Mouse (Mus musculus) forebrain, embryonic 14.5 days (tissue): ENCODE measurements at regions not wholly inside any gene's neighbourhood (a gene's known extent, or its start where the extent isn't known, plus 50 kb on each side); places are given as distances from the start of the nearest gene placed in this dataset.
A peak's percentile ranks its signal among the peaks of the same experiment; 100 is the strongest.

ENCODE experiments used
- ATAC-seq: fragments of 200-750 bp; cut with Nextera tagmentation; 2 replicates; pipeline ENCODE4 v1.8.0; 2017; ENCODE audit warnings: mild to moderate bottlenecking, moderate library complexity
- DNase-seq: peaks from one replicate; pipeline ENCODE4 v3.0.0-alpha.2; 2015; ENCODE audit warnings: low spot score
- H3K27ac ChIP-seq: fragments of 300-500 bp; sonication (generic); 2 replicates; pipeline ENCODE4 v1.5.1; 2014; ENCODE audit warnings: low read depth, mild to moderate bottlenecking, control low read depth, low read length, moderate library complexity
- H3K27me3 ChIP-seq: fragments of 300-500 bp; sonication (generic); replicated peaks from 2 replicates; pipeline ENCODE4 v1.6.1; 2014; ENCODE audit warnings: low read length, control low read depth, mixed read lengths; ENCODE audit not compliant: control insufficient read depth, insufficient read depth
- H3K36me3 ChIP-seq: fragments of 300-500 bp; sonication (generic); 2 replicates; pipeline ENCODE4 v1.6.1; 2014; ENCODE audit warnings: low read length, control low read depth; ENCODE audit not compliant: control insufficient read depth, insufficient read depth
- H3K4me1 ChIP-seq: fragments of 300-500 bp; sonication (generic); 2 replicates; pipeline ENCODE4 v1.6.1; 2014; ENCODE audit warnings: antibody characterized with exemption, low read length, control low read depth; ENCODE audit not compliant: control insufficient read depth, insufficient read depth
- H3K4me2 ChIP-seq: fragments of 300-500 bp; sonication (generic); 2 replicates; pipeline ENCODE4 v1.6.1; 2014; ENCODE audit warnings: mild to moderate bottlenecking, control low read depth, low read length
- H3K4me3 ChIP-seq: fragments of 300-500 bp; sonication (generic); 2 replicates; pipeline ENCODE4 v1.5.1; 2014; ENCODE audit warnings: low read depth, low read length, control low read depth
- H3K9ac ChIP-seq: fragments of 300-500 bp; sonication (generic); 2 replicates; pipeline ENCODE4 v1.6.1; 2014; ENCODE audit warnings: mild to moderate bottlenecking, low read length, control low read depth, moderate library complexity
- H3K9me3 ChIP-seq: fragments of 300-500 bp; sonication (generic); replicated peaks from 2 replicates; pipeline ENCODE4 v1.6.1; 2016; ENCODE audit warnings: low read length, control low read depth, mixed read lengths; ENCODE audit not compliant: control insufficient read depth
- WGBS: fragments of 180-500 bp; shearing (Covaris S2); extraction: QIAGEN DNeasy Blood & Tissue Kit; methylation state at CpG from one replicate; pipeline ENCODE4 v1.1.7; 2014; 5-methylcytosine and 5-hydroxymethylcytosine counted together

GRCm38 (mm10) chr3:41164736-41165135 is 81.9 kb upstream of the Pgrmc2 start:
- 84% methylated on average over 7 of the region's 7 CpGs for WGBS
- ATAC-seq = no peak
- Histone ChIP-seq H3K27me3 (no peaks in the 10 kb centered on the region), H3K4me3 (no peak overlapping the region), H3K4me1 (no peaks in the 10 kb centered on the region), H3K36me3 (no peaks in the 10 kb centered on the region), H3K4me2 (no peak overlapping the region), H3K27ac (no peak overlapping the region), H3K9ac (no peak overlapping the region), H3K9me3 (no peaks in the 10 kb centered on the region; the same call in 1 of the 2 replicates)
- no peak for DNase-seq

GRCm38 (mm10) chr3:41163767-41164166 is 80.9 kb upstream of the Pgrmc2 start:
- H3K4me2 ChIP-seq = no peak overlapping the region
- DNase-seq = no peak
- no peak overlapping the region for H3K4me3 ChIP-seq
- WGBS = 90% methylated on average over 3 of the region's 3 CpGs
- H3K27me3 ChIP-seq = no peaks in the 10 kb centered on the region
- no peaks in the 10 kb centered on the region; the same call in 1 of the 2 replicates for H3K9me3 ChIP-seq
- H3K4me1 ChIP-seq = no peaks in the 10 kb centered on the region
- no peak overlapping the region for H3K9ac ChIP-seq
- no peak for ATAC-seq
- no peak overlapping the region for H3K27ac ChIP-seq
- H3K36me3 ChIP-seq = no peaks in the 10 kb centered on the region

DNA sequence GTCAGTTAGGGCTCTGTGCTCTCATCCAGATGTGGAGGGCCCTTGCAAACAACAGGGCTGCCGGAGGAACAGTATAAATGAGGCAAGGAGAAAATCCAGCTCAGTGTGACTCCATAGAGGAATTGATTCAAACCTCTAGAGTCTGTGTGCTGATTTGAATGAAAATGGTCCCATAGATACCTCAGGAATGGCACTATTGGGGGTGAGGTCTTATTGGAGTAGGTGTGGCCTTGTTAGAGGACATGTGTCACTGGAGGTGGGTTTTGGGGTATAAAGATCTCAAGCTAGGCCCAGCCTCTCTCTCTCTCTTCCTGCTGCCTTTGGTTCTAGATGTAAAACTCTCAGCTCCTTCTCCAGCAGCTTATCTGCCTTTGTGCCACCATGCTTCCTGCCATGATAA is 79.7 kb upstream of the Pgrmc2 start:
- WGBS = 63% methylated on average over 1 of the region's 1 CpGs
- Histone ChIP-seq H3K4me2 (no peak overlapping the region), H3K9ac (no peak overlapping the region), H3K36me3 (no peaks in the 10 kb centered on the region), H3K9me3 (no peaks in the 10 kb centered on the region), H3K4me1 (no peaks in the 10 kb centered on the region), H3K27me3 (no peaks in the 10 kb centered on the region), H3K27ac (no peak overlapping the region), H3K4me3 (no peak overlapping the region)
- DNase-seq (no peak), ATAC-seq (no peak)

DNA sequence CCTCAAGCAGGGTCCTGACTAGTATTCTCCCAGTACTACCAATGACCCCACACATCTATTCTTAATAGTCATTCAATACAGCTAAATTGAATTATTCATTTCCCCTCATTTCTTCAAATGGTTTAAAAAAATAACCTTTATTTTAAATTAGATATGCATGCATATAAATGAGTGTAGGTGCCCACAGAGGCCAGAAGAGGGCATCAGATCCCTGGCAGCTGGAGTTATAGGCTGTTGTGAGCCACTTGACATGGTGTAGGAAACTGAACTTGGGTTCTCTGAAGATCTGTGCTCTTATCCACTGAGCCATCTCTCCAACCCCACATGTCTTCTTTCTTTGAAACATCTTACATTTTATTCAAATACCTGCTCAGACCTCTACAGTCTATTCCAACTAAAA is 77.8 kb upstream of the Pgrmc2 start:
- Histone ChIP-seq H3K4me1 (no peaks in the 10 kb centered on the region), H3K4me3 (no peak overlapping the region), H3K9me3 (no peaks in the 10 kb centered on the region), H3K27me3 (no peaks in the 10 kb centered on the region), H3K9ac (no peak overlapping the region), H3K27ac (no peak overlapping the region), H3K4me2 (no peak overlapping the region), H3K36me3 (no peaks in the 10 kb centered on the region)
- ATAC-seq (no peak), DNase-seq (no peak)

DNA sequence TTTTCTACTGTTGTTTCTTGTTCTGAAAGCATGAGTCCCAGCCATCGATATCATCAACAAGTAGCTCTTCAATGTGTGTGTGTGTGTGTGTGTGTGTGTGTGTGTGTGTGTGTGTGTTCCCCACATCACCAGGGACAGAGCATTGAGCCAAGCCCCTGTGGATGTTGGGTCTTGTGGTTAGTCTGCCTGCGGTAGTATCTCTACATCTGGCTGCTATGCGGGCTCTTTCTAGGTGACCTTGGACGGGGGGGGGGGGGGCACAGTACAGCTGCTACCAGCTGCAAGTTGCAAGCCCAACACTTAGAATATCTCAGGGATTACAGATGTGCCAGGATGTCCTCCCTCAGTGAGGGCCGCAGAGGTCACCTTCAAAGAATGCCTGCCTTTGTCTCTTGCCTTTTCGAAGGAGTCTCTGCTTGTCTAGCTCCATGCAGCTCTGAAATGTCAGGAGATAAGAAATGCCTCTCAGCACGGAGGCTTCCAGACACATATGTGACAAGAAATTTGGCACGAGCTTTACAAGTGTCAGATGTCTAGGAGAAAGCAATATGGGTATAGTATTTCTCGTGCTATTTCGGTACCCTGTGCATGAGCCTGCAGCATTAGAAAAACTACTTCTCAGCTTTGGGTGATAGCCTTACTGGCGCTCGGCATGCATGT is 75.6 kb upstream of the Pgrmc2 start:
- H3K4me3 ChIP-seq = no peak overlapping the region
- no peak overlapping the region for H3K9ac ChIP-seq
- ATAC-seq (peak; percentile 44; the same call in 1 of the 2 replicates), DNase-seq (peak; percentile 65)
- H3K27me3 ChIP-seq = no peaks in the 10 kb centered on the region
- no peaks in the 10 kb centered on the region for H3K36me3 ChIP-seq
- H3K4me2 ChIP-seq = no peak overlapping the region
- 81% methylated on average over 12 of the region's 12 CpGs for WGBS
- H3K27ac ChIP-seq = no peak overlapping the region
- no peaks in the 10 kb centered on the region for H3K9me3 ChIP-seq
- no peaks in the 10 kb centered on the region for H3K4me1 ChIP-seq

GRCm38 (mm10) chr3:41157428-41157827 is 74.6 kb upstream of the Pgrmc2 start:
- ATAC-seq (no peak), DNase-seq (no peak)
- H3K27ac ChIP-seq = no peak overlapping the region
- no peaks in the 10 kb centered on the region for H3K36me3 ChIP-seq
- no peak overlapping the region for H3K9ac ChIP-seq
- H3K27me3 ChIP-seq = no peaks in the 10 kb centered on the region
- H3K4me3 ChIP-seq = no peak overlapping the region
- H3K4me2 ChIP-seq = no peak overlapping the region
- no peaks in the 10 kb centered on the region for H3K4me1 ChIP-seq
- no peaks in the 10 kb centered on the region for H3K9me3 ChIP-seq
- 91% methylated on average over 3 of the region's 3 CpGs for WGBS

- H3K9ac ChIP-seq = no peak overlapping the region
Measured at GRCm38 (mm10) chr3:41156562-41156961, 73.7 kb upstream of the Pgrmc2 start.

GRCm38 (mm10) chr3:41155132-41155760 is 72.4 kb upstream of the Pgrmc2 start:
- 81% methylated on average over 9 of the region's 9 CpGs for WGBS
- Histone ChIP-seq H3K4me3 (no peak overlapping the region), H3K4me1 (no peaks in the 10 kb centered on the region), H3K36me3 (no peaks in the 10 kb centered on the region), H3K9me3 (no peaks in the 10 kb centered on the region), H3K4me2 (no peak overlapping the region), H3K27me3 (no peaks in the 10 kb centered on the region), H3K27ac (no peak overlapping the region), H3K9ac (no peak overlapping the region)
- DNase-seq (no peak), ATAC-seq (no peak)

More at GRCm38 (mm10) chr3:41156562-41156961, 73.7 kb upstream of the Pgrmc2 start:
- H3K4me2 ChIP-seq = no peak overlapping the region
- H3K27me3 ChIP-seq = no peaks in the 10 kb centered on the region
- DNase-seq (no peak), ATAC-seq (no peak)
- no peaks in the 10 kb centered on the region for H3K36me3 ChIP-seq
- no peak overlapping the region for H3K27ac ChIP-seq
- H3K9me3 ChIP-seq = no peaks in the 10 kb centered on the region
- 97% methylated on average over 2 of the region's 2 CpGs for WGBS
- no peaks in the 10 kb centered on the region for H3K4me1 ChIP-seq
- no peak overlapping the region for H3K4me3 ChIP-seq

GRCm38 (mm10) chr3:41154402-41154801 is 71.6 kb upstream of the Pgrmc2 start:
- H3K9me3 ChIP-seq = no peaks in the 10 kb centered on the region
- no peaks in the 10 kb centered on the region for H3K27me3 ChIP-seq
- no peaks in the 10 kb centered on the region for H3K4me1 ChIP-seq
- no peaks in the 10 kb centered on the region for H3K36me3 ChIP-seq
- H3K27ac ChIP-seq = no peak overlapping the region
- DNase-seq = no peak
- ATAC-seq = no peak
- H3K4me2 ChIP-seq = no peak overlapping the region
- H3K9ac ChIP-seq = no peak overlapping the region
- WGBS = 55% methylated on average over 1 of the region's 1 CpGs
- H3K4me3 ChIP-seq = no peak overlapping the region
